Mouse (Mus musculus) forebrain, embryonic 10.5 days (tissue): ENCODE data around the gene Dexi. TPM values are rescaled to one million over a fixed set of nuclear protein-coding genes. Genes with fewer than 3 reads are reported as not detected.

Experiments used
- DNase-seq: peaks from one replicate; pipeline ENCODE4 v3.0.0-alpha.2; 2017; ENCODE audit warnings: low spot score; ENCODE audit errors: extremely low spot score
- H3K27ac ChIP-seq: fragments of 300-500 bp; sonication (generic); 2 replicates; pipeline ENCODE4 v1.5.1; 2016; ENCODE audit warnings: mild to moderate bottlenecking
- H3K27me3 ChIP-seq: fragments of 300-500 bp; sonication (generic); 2 replicates; pipeline ENCODE4 v1.6.1; 2016; ENCODE audit warnings: mild to moderate bottlenecking; ENCODE audit not compliant: poor library complexity, severe bottlenecking
- H3K36me3 ChIP-seq: fragments of 300-500 bp; sonication (generic); replicated peaks from 2 replicates; pipeline ENCODE4 v1.6.1; 2016; ENCODE audit warnings: mild to moderate bottlenecking, moderate library complexity
- H3K4me1 ChIP-seq: fragments of 300-500 bp; sonication (generic); 2 replicates; pipeline ENCODE4 v1.6.1; 2016
- H3K4me3 ChIP-seq: fragments of 300-500 bp; sonication (generic); 2 replicates; pipeline ENCODE4 v1.5.1; 2016; ENCODE audit warnings: mild to moderate bottlenecking, moderate library complexity
- H3K9me3 ChIP-seq: fragments of 300-500 bp; sonication (generic); 2 replicates; pipeline ENCODE4 v1.6.1; 2016; ENCODE audit warnings: mild to moderate bottlenecking, moderate library complexity
- WGBS: fragments of 180-500 bp; shearing (Covaris S2); methylation state at CpG from one replicate; pipeline ENCODE4 v1.1.7; 2016; 5-methylcytosine and 5-hydroxymethylcytosine counted together
- polyA plus RNA-seq: library from polyadenylated mRNA; unstranded; fragments of >200 nt; fragmentation: Nextera tagmentation; extraction: Ambion mirVana; gene quantifications from 2 replicates; pipeline ENCODE4 v1.2.1, GENCODE M21; 2016

The Dexi gene
- polyA plus RNA-seq, 1 experiment from 2014 or later, result 14.1 TPM

- Histone ChIP-seq H3K36me3 (no peaks in the 10 kb centered on the region), H3K27ac (no peak overlapping the region), H3K27me3 (no peaks in the 10 kb centered on the region), H3K4me3 (no peak overlapping the region), H3K9me3 (no peaks in the 10 kb centered on the region), H3K4me1 (no peaks in the 10 kb centered on the region; the same call in 1 of the 2 replicates)
- no peak for DNase-seq
- WGBS, result 88% methylated on average over 2 of the region's 2 CpGs
These were observed 81.7 kb downstream of the Dexi start for GRCm38 (mm10) chr16:10461178-10461577.

- Histone ChIP-seq H3K4me1 (no peaks in the 10 kb centered on the region; the same call in 1 of the 2 replicates), H3K36me3 (no peaks in the 10 kb centered on the region), H3K9me3 (no peaks in the 10 kb centered on the region), H3K27ac (no peak overlapping the region), H3K27me3 (no peaks in the 10 kb centered on the region), H3K4me3 (no peak overlapping the region)
- WGBS, result 86% methylated on average over 2 of the region's 2 CpGs
- DNase-seq, result no peak
These were observed 82.7 kb downstream of the Dexi start for GRCm38 (mm10) chr16:10460188-10460587.

GRCm38 (mm10) chr16:10454583-10454974 lies 88.3 kb downstream of the Dexi start:
- 65% methylated on average over 3 of the region's 3 CpGs for WGBS
- no peaks in the 10 kb centered on the region for H3K9me3 ChIP-seq
- H3K27me3 ChIP-seq, result no peaks in the 10 kb centered on the region
- no peaks in the 10 kb centered on the region; the same call in 1 of the 2 replicates for H3K4me1 ChIP-seq
- no peak overlapping the region for H3K4me3 ChIP-seq
- no peak overlapping the region for H3K27ac ChIP-seq
- no peaks in the 10 kb centered on the region for H3K36me3 ChIP-seq
- DNase-seq, result no peak

- H3K27ac ChIP-seq, result no peak overlapping the region
- no peaks in the 10 kb centered on the region for H3K27me3 ChIP-seq
- H3K9me3 ChIP-seq, result no peaks in the 10 kb centered on the region
- 88% methylated on average over 6 of the region's 6 CpGs for WGBS
- H3K4me3 ChIP-seq, result no peak overlapping the region
- no peaks in the 10 kb centered on the region for H3K36me3 ChIP-seq
- H3K4me1 ChIP-seq, result no peaks in the 10 kb centered on the region; the same call in 1 of the 2 replicates
- DNase-seq, result no peak
These were observed 88.8 kb downstream of the Dexi start for GRCm38 (mm10) chr16:10453872-10454582.

Other genes starting within 250 kb of the Dexi start
- 2.1 and 2.2 TPM in 2 replicates for gene Emp2, start 229.1 kb downstream of the Dexi start, polyA plus RNA-seq
- gene Tekt5, start 147.6 kb downstream of the Dexi start, polyA plus RNA-seq, result 0.10 TPM in 1 of 2 replicates, not detected in the other
- 80.9 and 81.3 TPM in 2 replicates for gene Nubp1, start 131.1 kb downstream of the Dexi start, polyA plus RNA-seq
- 20.5 and 20.8 TPM in 2 replicates for gene Tvp23a, start 95.7 kb downstream of the Dexi start, polyA plus RNA-seq
- gene Ciita, start 63.0 kb downstream of the Dexi start, polyA plus RNA-seq, result 0.10 TPM in 2 replicates
- 26.0 and 29.7 TPM in 2 replicates for gene Clec16a, start 2.3 kb upstream of the Dexi start, polyA plus RNA-seq
- 2.3 and 2.7 TPM in 2 replicates for gene Socs1, start 242.5 kb upstream of the Dexi start, polyA plus RNA-seq
- gene Tnp2, start 245.6 kb upstream of the Dexi start, polyA plus RNA-seq, result not detected in 2 replicates
- not detected in 2 replicates for gene Prm3, start 247.9 kb upstream of the Dexi start, polyA plus RNA-seq